Mouse (Mus musculus) embryo, embryonic 9.5 days (tissue): Measurements from ENCODE around the gene Abca7.
A peak's percentile ranks its signal among the peaks of the same experiment; 100 is the strongest.

Source experiments
- DNase-seq: peaks from one replicate; pipeline ENCODE4 v3.0.0-alpha.2; 2017; ENCODE audit errors: extremely low spot score

The Abca7 gene

DNA sequence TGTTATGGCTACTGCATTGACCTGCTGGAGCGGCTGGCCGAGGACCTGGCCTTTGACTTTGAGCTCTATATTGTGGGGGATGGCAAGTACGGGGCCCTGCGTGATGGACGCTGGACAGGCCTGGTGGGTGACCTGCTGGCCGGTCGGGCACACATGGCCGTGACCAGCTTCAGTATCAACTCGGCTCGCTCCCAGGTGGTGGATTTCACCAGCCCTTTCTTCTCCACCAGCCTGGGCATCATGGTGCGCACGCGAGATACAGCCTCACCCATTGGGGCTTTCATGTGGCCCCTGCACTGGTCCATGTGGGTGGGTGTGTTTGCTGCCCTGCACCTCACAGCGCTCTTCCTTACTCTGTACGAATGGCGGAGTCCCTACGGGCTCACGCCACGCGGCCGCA, 22.2 kb upstream of the Abca7 start:
- no peak for DNase-seq

GRCm38 (mm10) chr10:79974668-79975067, 21.6 kb upstream of the Abca7 start:
- DNase-seq = no peak

DNA sequence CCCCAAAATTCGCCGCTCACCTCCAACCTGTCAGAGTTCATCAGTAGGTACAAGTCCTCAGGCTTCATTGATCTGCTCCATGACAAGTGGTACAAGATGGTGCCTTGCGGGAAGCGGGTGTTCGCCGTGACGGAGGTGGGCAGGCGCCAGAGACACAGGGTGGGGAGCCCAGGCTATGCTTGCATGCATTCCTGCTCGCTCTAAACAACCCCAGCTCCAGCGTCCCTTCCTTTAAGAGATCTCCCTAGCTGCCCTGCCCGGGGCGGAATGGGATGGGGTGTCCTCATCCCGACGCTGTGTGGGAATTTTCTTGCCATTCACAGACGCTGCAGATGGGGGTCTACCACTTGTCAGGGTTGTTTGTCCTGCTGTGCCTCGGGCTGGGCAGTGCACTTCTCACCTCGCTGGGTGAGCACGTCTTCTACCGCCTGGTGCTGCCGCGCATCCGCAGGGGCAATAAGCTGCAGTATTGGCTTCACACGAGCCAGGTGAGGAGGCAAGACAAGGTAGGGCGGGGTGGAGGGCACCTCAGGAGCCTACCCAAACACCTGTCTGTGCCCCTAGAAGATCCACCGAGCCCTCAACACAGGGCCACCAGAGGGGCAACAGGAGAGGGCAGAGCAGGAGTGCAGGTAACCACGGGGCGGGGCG, 20.1 kb upstream of the Abca7 start:
- no peak for DNase-seq

DNA sequence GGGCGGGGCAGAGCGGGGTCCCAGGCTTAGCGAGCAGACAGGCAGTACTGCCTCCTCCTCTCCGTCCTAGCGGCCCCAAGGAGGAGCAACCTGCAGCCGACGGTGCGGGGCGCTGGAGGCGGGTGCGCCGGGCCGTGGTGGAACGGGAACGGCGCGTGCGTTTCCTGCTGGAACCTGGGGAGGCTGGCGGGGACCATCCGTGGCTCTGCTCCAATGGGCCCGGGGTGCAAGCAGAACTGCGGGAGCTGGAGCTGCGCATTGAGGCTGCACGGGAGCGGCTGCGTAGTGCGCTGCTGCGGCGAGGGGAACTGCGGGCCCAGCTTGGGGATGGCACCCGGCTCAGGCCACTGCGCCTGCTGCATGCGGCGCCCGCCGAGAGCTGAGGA, 19.6 kb upstream of the Abca7 start:
- no peak for DNase-seq

DNA sequence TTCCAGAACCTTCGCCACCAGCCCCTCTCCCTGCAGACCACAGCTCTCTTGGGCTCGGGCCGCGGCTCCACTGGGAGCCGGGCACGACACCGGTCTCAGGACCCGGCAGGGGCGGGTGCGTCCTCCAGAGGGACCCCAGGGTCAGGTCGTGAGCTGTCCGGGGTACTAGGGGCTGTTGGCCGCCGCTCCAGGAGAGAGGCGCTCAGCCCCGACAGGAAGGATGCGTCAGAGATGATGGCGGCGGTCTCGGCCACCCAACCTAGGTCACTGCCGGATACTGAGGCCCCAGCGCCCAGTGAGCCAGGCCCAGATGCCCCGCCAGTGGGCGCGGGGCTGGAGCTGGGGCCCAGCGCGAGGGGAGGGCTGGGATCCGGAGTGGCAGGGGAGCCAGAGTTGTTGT, 19.0 kb upstream of the Abca7 start:
- no peak for DNase-seq

GRCm38 (mm10) chr10:79978061-79978460, 18.2 kb upstream of the Abca7 start:
- no peak for DNase-seq

- no peak for DNase-seq
Observed at GRCm38 (mm10) chr10:79979401-79980155, 16.7 kb upstream of the Abca7 start.

GRCm38 (mm10) chr10:79983205-79983604, 13.1 kb upstream of the Abca7 start:
- no peak for DNase-seq

DNA sequence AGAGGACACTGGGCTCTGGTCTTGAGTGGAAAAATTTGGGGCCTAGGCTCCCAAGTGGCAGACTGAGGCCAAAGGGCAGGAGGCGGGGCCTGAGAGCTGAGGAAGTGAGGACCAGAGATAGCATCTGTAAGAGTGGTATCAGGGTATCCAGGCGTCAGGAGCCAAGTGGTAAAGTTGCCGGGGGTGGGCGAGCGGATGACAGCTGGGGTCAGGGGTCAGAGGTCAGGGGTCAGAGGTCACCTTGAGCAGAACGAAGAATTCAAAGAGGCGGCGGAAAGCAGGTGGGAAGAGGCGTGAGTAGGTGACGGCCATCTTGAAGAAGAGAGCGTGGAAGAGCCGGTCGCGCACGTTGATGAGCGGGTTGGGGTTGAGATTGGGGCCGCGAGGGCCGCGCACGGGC, 12.6 kb upstream of the Abca7 start:
- peak; percentile 74 for DNase-seq

GRCm38 (mm10) chr10:79984195-79984816, 12.0 kb upstream of the Abca7 start, which contains the start of gene Tmem259:
Gene Tmem259 (minus strand): TSS chr10:79984330.
- DNase-seq = peak; percentile 89

DNA sequence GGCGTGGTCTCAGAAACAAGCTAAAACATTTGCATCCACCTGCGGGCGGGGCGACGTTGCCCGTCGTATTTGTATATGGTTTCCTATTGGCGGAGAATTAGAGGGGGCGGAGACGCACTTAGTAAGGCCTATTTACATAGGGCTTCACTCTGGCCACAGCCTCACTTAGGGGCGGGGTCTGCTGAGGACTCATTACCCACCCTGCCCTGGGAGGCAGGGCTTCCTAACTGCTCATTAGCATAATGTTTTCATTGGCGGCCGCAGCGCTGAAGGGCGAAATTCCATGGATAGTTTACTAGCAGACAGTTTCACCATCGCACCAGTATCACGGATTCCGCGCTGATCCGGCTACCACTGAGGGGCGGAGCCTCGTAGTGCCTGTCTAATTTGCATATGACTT, 11.4 kb upstream of the Abca7 start:
- DNase-seq = peak; percentile 96

- peak; percentile 77 for DNase-seq
Observed at GRCm38 (mm10) chr10:79985334-79986231, 10.7 kb upstream of the Abca7 start.

DNA sequence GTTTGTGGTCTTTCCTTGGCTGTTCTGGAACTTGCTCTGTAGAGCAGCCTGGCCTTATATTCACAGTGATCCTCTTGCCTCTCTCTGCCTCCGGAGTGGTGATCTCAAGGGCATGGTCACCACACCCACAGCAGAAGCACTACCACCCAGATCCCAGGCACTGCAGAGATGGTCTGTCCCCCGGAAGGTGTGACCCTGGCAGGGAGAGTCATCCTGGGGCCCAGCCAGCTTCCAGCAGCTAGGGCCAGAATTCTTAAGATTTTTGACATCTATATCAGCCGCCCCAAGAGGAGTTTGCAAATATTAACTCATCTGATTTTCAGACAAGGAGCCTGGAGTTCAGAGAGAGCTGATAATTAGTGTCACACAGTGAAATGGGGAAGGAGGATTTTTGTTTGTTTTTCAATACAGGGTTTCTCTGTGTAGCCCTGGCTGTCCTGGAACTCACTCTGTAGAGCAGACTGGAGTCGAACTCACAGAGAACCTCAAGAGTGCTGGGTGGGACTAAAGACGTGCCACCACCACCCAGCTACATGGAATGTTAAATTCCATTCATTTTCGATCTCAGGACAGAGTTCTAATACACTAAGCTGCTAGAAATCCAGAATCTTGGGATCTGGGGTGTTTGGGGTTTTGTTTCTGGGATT, 9.9 kb upstream of the Abca7 start:
- no peak for DNase-seq

DNA sequence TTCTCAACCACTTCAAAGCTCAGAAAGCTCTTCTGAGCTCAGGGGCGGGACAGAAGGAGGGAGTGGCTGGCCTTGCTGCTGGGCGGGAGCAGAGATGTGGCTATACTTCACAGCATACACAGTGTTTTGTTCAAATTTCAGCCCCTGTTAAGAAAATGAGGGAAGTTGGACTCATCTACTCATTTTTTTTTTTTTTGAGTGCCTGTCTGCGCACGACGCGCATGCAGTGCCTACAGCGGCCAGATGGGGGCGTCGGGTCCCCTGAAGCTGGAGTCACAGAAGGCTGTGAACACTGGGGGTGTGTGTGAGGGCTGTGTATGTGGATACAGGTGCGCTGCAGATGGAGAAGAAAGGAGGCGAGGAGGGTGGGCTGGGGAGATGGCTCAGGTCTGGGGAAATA, 9.3 kb upstream of the Abca7 start:
- peak; percentile 86 for DNase-seq

DNA sequence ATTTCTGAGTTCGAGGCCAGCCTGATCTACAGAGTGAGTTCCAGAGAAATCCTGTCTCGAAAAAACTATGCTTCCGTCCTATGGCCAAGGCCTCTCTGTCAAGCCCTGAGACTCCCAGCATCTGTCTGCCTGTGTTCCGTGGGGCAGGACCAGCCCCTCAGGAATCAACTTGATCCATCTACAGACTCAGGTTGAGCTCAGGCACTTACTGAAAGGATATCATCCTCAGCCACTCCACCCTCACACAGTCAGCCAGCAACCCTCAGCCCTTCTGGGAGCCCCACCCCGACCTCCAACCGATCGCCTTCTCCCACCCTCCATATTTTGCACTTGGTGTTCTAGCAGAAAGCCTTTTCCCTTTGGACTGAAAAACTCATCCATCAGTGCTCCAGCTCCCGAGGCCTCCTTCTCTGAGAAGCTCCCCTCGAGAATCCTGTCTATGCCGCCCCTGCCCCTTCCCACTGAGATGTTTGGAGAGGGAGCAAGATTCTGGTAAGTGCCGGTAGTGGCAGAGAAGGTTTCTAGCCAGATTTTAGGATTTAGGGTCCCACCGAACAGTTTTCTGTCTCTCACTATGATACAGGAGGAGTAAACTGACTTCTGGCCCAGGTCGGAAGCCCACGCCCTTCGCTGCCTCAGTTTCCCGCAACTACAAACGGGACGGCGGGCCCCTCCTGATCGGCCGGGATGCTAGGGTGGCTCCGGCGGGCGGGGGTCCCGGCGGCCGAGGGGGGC, 8.4 kb upstream of the Abca7 start:
- peak; percentile 26 for DNase-seq

DNA sequence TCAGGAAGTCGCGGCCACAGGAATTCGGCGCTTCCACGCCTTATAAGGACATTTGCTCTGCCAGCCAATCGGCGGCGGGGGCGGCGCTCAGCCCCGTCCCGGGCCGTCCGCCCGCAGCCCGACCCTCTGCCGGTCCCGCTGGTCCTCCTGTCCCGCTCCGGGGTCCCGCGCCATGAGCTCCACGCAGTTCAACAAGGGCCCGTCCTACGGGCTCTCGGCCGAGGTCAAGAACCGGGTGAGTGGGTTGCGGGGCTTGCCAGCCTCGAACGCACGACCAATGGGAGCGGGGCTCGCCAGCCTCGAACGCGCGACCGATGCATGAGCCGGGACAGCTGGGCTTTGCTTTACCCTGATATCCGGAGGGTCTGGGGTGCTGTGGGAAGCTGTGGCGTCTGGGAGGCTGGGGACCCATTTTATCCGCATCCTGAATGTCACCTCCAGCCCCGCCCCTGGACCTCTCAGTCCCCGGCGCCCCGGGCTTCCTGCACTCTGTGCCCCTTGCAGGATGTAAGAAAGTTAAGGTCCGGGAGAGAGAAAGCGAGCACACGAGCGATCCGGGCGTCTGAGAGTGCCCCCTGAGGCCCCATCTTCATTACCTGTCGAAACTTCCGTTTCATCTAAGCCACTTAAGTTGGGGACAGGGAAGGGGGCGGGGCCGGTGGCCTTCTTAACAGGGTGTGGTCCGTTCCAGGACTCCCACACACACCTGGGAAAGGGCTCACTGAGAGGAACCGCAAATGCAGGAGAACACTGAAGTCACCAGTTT, 7.6 kb upstream of the Abca7 start, which contains the start of gene Cnn2:
Gene Cnn2, plus strand, starts transcription at position 79 of the 766 bp plus-strand sequence.
- peak; percentile 79 for DNase-seq

DNA sequence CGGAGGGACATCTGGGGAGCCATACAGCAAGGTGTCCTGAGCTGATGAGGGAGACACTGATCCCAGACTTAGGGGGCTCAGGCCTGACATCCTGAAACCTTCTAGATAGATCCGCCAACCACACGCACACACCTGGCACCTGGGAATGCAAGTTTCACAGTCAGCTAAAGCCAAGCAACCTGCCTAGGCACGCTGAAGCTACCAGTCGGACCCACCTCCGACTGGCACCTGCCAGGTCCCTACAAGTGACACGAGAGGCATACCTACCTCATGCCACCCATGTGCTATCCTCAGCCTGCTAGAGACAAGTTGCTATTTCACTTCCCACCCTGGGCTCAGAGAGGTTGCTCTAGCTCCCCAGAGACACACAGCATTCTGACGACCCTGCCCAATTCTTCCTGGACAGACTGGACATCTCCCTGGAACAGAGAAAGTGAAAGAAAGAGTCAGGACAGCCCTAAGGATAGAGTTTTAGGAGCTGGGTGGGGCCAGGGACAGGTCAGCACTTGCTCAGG, 7.0 kb upstream of the Abca7 start:
- DNase-seq = peak; percentile 32

DNA sequence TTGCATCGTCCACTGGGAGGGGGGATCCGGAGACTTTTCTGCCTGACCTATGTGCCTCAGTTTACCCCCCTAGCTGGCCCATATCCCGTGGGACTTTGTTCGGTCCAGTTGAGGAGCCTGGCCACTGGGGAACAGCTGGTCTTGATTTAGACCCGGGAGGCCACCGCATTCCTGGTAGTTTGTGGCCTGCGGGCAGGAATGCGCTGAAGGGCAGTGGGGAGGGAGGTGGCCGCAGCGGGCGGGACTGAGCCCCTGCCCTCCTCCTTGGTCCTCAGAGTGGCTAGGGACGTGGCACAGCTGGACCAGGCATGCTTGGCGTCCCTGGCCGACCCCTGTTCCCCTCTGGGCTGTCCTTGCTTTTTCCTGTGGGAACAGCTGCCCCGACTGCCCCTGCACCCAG, 6.4 kb upstream of the Abca7 start:
- peak; percentile 66 for DNase-seq

DNA sequence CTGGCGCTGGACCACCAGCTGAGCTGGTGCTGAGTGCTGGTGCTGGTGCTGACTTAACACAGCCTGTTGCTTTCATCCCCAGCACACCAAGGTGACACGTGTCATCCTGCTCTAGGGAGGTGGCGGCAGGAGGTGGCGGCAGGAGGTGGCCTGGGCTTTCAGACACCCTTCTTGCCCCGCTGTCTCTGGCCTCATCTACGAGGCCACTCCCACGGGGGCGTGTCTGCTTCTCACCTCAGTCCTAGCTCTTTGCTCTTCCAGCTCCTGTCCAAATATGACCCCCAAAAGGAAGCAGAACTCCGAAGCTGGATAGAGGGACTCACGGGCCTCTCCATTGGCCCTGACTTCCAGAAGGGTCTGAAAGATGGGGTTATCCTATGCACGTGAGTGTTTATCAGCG, 5.2 kb upstream of the Abca7 start:
- DNase-seq = no peak

DNA sequence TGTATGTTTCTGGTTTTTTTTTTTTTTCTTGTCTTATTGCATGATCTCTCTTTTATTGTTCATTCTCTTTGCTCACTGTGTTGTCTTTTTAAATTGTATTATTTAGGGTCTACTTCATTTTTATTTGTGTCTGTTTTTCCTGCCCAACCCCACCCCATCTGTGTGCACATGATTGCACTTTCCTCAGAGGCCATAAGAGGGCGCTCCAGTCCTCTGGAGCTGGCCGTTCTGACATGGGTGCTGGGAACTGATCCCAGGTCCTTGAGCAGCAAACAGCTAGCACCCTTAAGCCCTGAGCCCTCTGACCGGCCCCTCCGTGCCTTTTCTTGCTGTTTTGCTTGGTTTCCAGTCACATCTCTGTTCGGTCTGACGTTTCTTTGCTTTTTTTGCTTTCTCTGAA, 4.7 kb upstream of the Abca7 start:
- DNase-seq = no peak
